Mouse (Mus musculus): ENCODE results near the gene D17Wsu92e.

GRCm38 (mm10) chr17:27848351-27848750 is 27.9 kb upstream of the D17Wsu92e start:
- TF ChIP-seq POLR2A (IDR thresholded peaks at IDR 0.05; ENCODE audit: borderline replicate concordance, control insufficient read depth, low read depth, low read length) (no peak), CTCF (IDR thresholded peaks at IDR 0.05; ENCODE audit: control insufficient read depth, insufficient read depth, low read length) (no peak)

All from bone marrow, adult 2 months (tissue).